Mouse (Mus musculus): ENCODE data around the gene C1qb. TPM values are rescaled to one million over a fixed set of nuclear protein-coding genes. Genes with fewer than 3 reads are reported as not detected.

C1qb gene
- polyA plus RNA-seq, 1 experiment from 2014 or later = 109 TPM

DNA sequence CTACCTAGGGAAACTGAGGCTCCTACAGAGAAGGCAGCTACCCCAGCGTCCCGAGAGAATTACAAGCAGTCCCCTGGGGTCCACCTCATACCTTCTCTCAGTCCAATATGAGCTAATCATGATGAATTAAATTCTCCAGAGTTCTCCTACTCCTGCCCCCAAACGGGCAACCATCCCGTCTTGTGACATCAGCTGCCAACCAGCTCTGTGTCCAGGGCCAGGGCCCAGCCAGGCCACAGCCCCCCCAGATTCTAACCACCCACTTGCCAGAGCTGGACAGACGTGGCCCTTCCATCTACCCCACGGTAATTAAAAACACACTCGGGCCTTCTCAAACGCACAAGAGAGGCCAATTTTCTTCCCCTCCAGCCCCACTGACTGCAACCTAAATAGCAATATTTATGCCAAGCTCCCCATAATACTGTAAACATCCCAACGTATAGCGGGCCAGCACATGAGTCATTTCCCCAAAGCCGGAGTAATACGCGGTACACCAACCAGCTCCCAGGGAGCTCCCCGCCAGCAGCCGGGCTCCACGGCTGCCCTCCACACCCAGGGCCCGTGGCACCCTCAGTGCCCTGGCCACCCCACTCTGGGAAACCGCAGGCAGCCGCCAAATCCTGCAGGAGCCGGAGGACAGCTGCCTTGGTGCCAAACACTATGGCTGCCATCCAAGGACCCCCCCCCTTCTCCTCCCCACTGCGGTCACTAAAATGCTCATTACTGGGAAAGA is 52.2 kb downstream of the C1qb start:
- no peaks in the 10 kb centered on the region for H3K36me3 ChIP-seq (replicated peaks)
- 63% methylated on average over 21 of the region's 21 CpGs for WGBS (ENCODE audit: insufficient replicate concordance)
- H3K9ac ChIP-seq = no peak overlapping the region
- no peak overlapping the region for H3K4me3 ChIP-seq (replicated peaks)
- H3K4me2 ChIP-seq = no peak overlapping the region
- peaks cover 13% of the 10 kb centered on the region for H3K4me1 ChIP-seq (replicated peaks)
- H3K27ac ChIP-seq (replicated peaks) = no peak overlapping the region
- no peak for ATAC-seq (ENCODE audit: insufficient read depth)
- H3K9me3 ChIP-seq (replicated peaks) = no peaks in the 10 kb centered on the region
- peaks cover 96% of the 10 kb centered on the region for H3K27me3 ChIP-seq

DNA sequence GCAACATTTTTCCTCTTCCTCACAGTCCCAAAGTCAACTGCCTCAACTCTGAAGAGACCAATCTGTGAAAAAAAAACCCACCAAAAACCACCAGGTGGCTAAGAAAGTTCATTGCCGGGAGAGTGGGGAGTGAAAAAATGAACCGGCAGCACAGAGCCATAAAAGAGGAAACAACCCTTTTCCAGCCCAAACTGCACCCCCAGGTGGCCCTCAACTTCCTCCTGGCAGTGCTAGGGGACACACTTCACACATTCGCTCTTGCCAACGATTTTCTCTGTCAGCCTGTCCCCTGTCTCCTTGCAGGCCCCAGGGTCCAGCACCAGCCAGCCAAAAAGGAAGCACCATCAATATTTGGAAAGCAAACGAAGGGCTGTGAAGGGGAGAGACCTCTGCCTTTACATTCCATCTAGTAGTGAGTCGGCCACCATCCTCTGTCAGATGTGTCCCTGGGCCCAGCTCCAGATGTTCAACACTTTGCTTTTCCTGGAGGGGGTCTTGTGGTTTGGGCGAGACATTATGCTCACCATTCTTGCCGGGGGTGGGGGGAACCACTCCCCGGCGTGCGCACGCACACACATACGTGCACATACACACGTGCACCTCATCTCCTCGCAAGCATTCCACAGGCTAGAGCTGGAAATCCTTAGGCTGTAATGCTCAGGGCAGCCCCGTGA is 53.3 kb downstream of the C1qb start:
- WGBS (ENCODE audit: insufficient replicate concordance) = 39% methylated on average over 16 of the region's 16 CpGs
- H3K9me3 ChIP-seq (replicated peaks) = no peaks in the 10 kb centered on the region
- H3K27me3 ChIP-seq = peaks cover 88% of the 10 kb centered on the region
- H3K36me3 ChIP-seq (replicated peaks) = no peaks in the 10 kb centered on the region
- peaks cover 13% of the 10 kb centered on the region for H3K4me1 ChIP-seq (replicated peaks)
- no peak overlapping the region for H3K4me3 ChIP-seq (replicated peaks)
- no peak for ATAC-seq (ENCODE audit: insufficient read depth)
- no peak overlapping the region for H3K4me2 ChIP-seq
- no peak overlapping the region for H3K9ac ChIP-seq
- H3K27ac ChIP-seq (replicated peaks) = no peak overlapping the region

DNA sequence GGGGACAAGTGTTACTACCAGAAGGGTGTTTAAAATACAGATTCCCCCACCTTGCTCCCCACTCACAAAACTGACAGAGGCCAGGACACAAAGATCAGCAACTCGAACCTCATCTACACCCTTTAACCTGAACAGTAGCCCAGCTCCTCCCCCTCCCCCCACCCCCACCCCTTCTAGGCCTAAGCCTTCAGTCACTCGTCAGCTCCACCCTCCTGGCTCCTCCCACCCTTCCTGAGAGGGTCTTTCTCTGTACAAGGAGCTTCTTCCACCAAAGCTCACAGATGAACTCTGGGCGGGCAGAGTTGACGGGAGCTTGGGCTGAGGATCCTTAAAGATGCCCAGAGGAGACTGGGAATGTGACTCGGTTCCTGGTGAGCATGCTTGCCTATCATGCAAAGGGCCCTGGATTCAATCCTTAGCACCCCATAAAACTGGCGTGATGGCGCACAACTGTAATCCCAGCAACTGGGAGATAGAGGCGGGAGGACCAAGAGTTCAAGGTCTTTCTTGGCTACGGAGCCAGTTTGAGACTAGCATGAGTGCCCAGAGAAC is 55.6 kb downstream of the C1qb start:
- no peak for ATAC-seq (ENCODE audit: insufficient read depth)
- no peak overlapping the region for H3K27ac ChIP-seq (replicated peaks)
- H3K36me3 ChIP-seq (replicated peaks) = no peaks in the 10 kb centered on the region
- H3K4me1 ChIP-seq (replicated peaks) = peaks cover 5% of the 10 kb centered on the region; the same call in 1 of the 2 replicates
- no peaks in the 10 kb centered on the region for H3K9me3 ChIP-seq (replicated peaks)
- H3K4me2 ChIP-seq = no peak overlapping the region
- WGBS (ENCODE audit: insufficient replicate concordance) = 48% methylated on average over 9 of the region's 9 CpGs
- no peak overlapping the region for H3K4me3 ChIP-seq (replicated peaks)
- no peak overlapping the region for H3K9ac ChIP-seq
- peaks cover 65% of the 10 kb centered on the region for H3K27me3 ChIP-seq

Other genes with a start within 250 kb of the C1qb start
- 0.23 and 0.28 TPM in 2 replicates for gene Ephb2, start 50.2 kb downstream of the C1qb start, polyA plus RNA-seq (2015; fragmentation: Nextera tagmentation; extraction: Ambion mirVana)
- 59.0 and 70.3 TPM in 2 replicates for gene C1qc, start 6.9 kb upstream of the C1qb start, polyA plus RNA-seq (2015; fragmentation: Nextera tagmentation; extraction: Ambion mirVana)
- 57.8 and 69.3 TPM in 2 replicates for gene C1qa, start 12.6 kb upstream of the C1qb start, polyA plus RNA-seq (2015; fragmentation: Nextera tagmentation; extraction: Ambion mirVana)
- 0.25 and 0.33 TPM in 2 replicates for gene Epha8, start 70.6 kb upstream of the C1qb start, polyA plus RNA-seq (2015; fragmentation: Nextera tagmentation; extraction: Ambion mirVana)
- gene Zbtb40, start 162.6 kb upstream of the C1qb start, polyA plus RNA-seq (2015; fragmentation: Nextera tagmentation; extraction: Ambion mirVana) = 1.0 and 1.5 TPM in 2 replicates